Mouse (Mus musculus) adrenal gland, postnatal 4 days (tissue): Measurements from ENCODE around the gene Cyp39a1. TPM values are rescaled to one million over a fixed set of nuclear protein-coding genes. Genes with fewer than 3 reads are reported as not detected.
A peak's percentile ranks its signal among the peaks of the same experiment; 100 is the strongest.

Experiments
- DNase-seq, 2 experiments: peaks; one replicate each; pipeline ENCODE4 v3.0.0; 2021 to 2022; ENCODE audit warnings: low spot score in 2 of 2, mixed read lengths in 2 of 2
- total RNA-seq, 2 experiments: library from RNA; stranded (reverse); gene quantifications; 2 replicates each; pipeline ENCODE4 v1.2.3; 2021

The Cyp39a1 gene
- total RNA-seq, 2 experiments from 2014 or later, result 8.6 to 10.0 TPM

DNA sequence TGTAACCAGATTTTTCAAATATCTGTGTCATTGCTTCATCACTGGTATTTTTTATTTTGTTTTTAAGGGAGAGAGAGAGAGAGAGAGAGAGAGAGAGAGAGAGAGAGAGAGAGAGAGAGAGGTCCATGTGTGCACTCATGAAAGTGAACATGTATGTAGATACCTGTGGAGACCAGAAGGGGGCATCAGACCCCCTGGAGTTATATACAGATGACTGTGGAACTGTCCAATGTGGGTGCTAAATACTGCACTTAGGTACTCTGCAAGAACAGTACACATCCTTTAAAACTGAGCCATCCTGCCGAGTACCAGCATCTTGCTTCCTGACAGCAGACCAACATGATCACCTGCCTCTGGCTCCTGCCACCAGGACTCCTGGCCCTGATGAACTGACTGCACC lies 9.0 kb downstream of the Cyp39a1 start:
- no peak for DNase-seq

DNA sequence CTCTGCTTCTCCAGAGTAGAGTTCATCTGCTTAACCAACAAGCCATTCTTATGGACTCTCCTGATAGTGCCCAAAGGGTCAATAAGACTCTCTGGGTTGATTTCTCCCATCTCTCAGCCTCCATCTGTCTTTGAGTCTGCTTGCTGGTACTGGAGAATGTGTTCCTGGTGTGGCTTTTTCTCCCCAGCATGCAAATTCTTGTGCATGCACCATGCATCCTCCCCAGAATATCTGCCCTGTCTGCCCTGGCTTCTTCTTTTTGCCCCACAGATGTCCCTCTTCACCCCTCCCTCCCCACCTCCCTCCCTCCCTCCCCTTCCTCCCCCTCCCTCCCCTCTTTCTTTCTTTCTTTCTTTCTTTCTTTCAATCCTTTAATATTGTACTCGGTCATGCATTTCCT lies 10.1 kb downstream of the Cyp39a1 start:
- no peak for DNase-seq

DNA sequence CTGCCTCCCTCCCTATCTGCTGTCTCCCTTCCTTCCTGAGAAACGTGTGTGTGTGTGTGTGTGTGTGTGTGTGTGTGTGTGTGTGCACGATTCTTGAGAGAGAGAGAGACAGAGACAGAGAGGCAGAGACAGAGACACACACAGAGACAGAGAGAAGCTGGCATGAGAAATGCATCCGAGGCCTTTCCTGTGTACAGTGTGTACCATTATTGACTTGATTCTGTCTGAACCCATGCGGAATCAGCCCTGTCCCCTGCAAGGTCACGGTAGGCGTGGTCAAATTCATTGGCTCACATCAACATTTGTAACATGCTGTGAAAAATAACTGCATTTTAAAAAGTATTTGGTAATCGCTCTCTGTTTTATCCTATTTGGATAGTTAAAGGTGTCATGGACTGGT lies 16.9 kb downstream of the Cyp39a1 start:
- no peak for DNase-seq

DNA sequence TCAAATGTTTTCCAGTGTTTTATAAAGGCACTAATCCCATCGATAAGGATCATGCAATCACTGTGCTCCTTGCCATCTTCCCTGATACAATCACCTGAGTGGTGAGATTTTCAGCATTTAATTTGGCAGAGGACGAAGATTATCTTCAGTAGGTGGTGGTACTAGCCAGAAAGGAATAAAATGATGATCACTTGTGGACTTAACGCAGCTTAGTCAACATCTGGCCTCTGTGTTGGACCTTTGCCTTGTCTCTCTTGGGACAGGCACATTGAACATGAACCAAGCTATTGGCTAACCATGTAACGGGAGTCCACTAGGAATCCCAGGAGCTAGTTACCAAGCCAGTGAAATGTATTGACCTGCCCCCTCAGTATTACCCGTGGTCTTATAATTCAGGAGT lies 17.4 kb downstream of the Cyp39a1 start:
- DNase-seq, result no peak

DNA sequence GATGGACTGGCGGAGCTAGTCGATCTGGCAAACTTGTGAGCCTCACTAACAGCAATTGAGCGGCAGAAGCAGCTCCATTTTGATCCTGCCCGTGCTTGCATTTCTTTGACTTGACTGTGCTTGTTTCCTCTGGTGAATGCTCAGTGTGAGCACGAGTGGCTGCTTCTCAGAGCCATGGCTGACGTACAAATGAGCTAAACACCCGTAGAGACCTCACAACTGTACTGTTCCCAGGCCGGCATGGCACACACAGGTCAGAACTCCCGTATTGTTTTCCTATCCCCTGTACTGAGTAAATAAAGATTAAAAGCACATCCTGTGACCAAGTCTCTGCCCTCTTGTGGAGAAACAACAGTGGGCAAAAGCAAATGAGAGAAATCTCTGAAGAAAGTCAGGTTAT lies 22.4 kb downstream of the Cyp39a1 start:
- no peak for DNase-seq

DNA sequence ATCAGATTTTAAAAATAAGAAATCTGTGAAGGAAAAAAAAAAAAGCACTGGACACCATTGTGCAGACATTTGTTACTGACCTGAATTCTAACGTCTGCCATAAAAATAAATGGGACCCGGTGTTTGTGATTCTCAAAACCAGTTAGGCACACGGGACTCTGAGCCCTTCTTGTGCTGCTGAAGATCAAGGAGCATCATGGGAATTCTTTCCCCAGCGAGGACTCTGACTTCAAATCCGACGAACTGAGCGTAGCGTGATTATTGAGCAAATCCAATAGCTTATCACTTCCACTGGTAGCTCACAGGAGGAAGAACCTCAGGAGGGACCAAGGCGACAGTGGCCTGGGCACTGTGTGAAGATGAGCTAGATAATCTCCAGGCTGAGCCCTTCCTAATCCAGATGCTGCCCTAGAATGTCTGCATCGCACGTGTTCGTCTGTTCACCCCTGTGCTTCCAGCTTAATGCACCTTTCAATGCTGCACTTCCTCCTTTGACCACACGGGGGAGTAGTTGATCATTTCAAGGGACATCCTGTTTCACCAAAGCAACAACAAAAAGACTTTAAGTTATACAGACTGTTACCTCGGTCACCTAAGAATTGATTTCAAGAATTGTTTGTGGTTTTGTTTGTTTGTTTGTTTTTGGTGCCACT lies 31.9 kb downstream of the Cyp39a1 start:
- DNase-seq, result peak; percentile 23 to 54

DNA sequence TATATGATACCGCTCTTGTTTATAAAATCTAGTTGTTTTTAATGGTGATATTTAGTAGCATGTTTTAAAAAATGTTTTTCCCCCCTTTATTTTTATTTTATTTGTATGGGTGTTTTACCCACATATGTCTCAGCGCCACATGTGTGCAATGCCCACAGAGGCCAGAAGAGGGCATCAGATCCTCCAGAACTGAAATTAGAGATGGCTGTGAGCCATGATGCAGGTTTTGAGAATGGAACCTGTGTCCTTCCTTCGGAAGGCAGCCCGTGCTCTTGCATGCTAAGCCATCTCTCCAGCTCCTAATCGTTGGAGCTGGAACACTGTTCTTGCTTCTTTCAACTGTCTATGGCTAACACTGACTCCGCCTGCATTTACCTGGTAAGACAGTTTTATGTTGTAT lies 33.8 kb downstream of the Cyp39a1 start:
- DNase-seq, result peak in 1 of 2 experiments; percentile 26

DNA sequence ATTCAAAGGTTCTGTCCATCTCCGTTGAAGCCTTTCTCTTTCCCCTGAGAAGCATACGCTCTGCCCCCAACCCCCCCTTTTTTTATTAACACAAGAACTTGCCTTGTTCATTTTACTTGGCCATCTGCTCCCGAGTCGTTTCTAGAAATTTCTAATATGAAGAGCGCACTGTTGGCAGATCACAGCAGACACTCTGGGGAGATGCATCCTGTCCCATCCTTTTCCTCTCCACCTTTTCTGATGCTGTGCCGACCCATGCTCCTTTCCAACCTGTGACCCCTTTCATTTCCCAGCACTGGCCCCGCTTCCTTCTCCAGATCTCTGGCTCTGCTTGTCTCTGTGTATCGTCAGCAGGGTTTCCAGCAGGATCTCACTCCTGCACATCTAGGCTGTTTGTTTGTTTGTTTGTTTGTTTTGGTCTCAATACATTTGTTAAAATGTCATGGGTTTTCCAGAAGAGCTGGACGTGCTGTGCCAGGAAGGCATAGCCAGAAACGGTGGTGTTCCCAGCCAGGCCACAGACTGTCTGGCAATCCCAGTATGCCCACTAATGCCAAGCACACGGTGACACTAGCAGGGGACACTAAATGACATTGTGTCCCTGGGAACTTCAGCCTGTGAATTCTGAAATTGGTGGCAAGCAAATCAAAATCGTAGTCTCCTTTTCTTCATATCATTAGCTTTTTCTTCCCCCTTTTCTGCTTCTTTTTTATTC lies 37.1 kb downstream of the Cyp39a1 start:
- no peak for DNase-seq

DNA sequence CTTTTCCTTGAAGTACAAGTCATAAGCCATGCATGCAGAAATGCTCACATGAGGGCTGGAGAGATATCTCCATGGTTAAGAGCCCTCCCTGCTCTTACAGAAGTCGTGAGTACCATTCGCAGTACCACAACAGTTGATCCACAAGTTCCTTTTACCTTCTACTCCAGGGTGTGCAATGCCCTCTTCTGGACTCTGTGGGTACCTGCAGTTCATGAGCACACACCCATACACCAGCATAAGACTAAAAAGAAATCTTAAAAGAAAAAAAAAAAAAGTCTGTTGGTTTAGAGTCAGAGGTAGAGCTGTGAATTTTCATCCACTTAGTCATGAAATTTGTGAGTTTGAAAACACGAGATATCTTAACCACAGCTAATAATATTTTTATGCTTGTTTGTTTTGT lies 39.5 kb downstream of the Cyp39a1 start:
- DNase-seq, result no peak

DNA sequence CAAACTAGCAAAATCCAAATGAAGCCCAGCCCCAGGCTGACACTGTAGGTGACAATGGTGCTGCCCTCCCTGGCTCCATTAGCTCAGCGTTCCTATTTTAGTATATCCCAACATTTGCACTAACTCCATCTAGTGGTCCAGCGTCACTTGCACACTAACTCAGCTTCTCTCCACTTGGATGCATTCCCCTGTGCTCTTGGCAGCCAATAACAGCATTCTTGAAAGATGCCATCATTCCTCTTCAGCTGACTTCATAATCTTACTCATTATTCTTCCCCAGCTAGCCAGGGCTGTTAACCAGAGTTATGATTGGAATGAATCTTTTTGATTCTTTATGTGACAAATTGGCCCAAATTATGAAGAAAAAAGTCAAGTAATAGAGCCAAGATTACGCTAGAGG lies 40.0 kb downstream of the Cyp39a1 start:
- DNase-seq, result no peak

DNA sequence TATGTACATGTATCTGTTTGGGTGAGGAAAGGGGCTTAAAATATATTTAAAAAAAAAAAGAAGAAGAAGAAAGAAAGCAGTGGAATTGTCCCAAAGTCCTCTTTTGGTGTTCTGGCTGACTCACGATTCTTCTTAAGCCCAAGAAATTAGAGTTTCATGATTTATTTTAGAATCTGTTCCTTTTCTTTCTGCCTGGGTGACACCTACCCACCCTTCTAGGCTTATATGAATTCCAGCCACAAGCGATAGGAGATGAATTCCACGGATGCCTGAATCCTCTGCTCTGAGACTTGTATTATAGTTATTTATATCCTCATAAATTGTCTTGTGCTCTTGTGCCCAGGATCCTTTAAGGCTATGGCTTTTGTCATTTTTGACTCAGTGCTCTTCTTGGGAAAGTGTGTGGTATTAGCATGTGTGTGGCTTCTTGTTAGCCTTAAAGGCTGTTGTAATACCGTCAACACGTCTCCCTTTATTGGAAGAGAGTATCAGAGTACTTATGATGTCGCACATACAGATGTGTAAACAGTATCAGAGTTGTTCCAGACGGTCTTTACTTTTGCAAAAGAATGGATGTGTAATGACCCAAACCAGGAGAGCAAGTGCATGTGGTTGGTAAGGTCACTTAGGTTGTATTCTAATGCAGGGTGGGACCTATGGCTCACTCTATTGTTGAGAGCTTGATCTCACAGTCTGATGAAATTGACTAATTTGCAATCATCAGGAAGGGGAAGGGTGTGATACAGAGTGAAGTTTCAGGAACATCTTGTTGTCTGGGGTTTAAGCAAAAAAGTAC lies 44.5 kb downstream of the Cyp39a1 start:
- DNase-seq, result no peak

DNA sequence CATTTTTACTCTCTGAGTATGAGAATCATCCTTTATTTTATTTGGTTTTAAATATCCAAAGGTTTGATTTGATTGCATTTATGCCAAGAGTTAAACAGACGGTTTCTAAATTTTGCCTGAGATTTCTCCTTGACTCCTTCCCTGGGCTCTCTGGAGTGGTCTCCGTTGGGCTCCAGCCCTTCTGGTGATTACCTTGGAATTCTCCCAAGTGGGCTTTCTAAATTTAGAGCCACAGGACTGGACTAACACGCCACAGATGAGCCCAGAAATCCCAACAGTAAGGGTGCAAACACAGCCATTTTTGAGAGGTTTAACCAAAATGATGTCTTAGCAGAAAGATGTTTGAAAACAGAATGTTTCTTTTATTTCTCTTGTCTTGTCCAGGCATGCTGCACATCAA lies 47.0 kb downstream of the Cyp39a1 start:
- no peak for DNase-seq

DNA sequence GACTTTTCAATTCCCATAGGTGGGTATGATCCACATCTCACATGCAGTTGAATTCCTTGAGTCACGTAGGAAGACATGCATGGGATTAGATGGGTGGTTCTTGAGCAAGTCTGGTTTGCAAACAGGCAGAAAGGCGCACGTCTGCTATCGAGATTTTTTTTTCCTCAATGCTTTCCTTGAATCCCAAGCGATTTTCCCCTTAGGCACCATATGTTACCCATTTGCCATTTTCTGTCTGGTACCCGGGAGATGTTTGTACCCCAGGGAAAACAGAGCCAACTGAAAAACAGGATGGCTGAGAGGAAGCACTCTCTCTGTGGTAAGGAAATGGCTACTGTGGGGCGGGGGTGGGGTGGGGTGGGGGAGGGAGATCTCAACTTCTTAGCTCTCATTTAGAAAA lies 49.4 kb downstream of the Cyp39a1 start:
- DNase-seq, result no peak

DNA sequence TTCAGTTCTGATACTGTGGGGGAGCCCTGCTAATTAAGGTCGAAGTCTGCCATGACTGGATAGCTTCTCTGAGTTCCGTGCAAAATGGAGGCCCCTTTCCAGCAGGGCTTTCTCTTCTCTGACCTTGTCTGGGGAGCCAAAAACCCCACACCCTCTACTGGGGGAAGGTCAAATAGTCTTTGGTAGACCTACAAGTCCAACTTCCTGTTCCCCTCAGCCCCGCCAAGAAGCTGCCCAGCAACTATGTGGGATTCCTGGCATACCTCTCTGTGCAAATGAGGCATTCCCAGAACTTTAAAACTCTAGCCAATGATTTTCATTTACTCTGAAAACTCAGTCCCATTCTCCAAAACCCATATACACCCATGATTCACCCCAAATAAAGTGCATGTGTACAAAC lies 52.2 kb downstream of the Cyp39a1 start:
- DNase-seq, result no peak

DNA sequence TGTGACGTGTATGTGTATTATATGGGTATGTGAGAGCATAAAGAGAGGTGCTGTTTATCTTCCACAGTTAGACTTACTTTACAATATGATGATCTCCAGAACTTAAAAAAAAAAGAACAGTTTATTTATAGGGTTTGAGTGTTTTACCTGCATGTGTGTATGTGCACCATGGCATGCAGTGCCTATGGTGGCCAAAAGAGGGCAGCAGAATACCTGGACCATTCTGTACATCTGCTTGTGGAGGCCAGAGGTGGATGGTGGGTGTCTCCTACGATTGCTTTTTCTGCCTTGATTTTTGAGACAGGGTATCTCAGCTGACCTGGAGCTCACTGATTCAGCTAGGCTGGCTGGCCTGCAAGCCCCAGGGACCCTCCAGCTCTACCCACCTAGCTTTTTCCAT lies 57.3 kb downstream of the Cyp39a1 start:
- DNase-seq, result no peak

DNA sequence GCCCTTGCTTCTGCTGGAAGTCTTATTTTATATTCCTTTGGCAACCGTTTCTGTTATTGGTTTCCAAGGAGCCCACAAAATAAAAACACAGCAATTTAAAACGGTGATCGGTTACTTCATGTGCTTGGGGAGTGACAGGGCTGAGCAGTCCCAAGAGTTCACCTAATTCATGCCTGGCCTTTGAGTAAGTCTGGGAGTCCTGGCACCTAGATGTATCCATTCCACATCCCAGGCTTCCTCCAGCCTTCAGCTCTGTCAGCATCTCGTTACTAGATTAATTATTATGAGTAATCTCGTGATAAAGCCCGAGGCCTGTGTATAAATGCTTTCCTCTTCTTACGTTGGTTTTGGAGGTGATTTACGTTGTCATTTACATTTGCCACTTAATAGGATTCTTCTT lies 64.1 kb downstream of the Cyp39a1 start:
- no peak for DNase-seq

DNA sequence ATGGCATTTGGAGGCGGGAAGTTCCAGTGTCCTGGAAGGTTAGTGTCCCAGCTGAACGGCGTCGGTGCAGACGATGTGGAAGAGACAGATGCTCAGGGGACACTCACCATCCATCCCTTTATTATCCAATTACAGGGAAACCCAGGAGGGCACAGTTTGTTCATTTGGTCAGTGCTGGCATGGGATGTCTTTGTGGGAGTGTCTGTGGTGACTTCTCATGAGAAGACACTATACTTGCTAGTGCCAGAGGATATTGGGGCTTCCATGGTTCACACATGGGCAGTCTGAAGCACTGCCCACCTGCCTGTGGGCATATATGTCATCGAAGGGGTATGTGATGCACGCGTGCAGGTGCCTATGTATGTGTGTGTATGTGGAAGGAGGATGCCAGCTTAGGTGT lies 64.8 kb downstream of the Cyp39a1 start:
- DNase-seq, result no peak

DNA sequence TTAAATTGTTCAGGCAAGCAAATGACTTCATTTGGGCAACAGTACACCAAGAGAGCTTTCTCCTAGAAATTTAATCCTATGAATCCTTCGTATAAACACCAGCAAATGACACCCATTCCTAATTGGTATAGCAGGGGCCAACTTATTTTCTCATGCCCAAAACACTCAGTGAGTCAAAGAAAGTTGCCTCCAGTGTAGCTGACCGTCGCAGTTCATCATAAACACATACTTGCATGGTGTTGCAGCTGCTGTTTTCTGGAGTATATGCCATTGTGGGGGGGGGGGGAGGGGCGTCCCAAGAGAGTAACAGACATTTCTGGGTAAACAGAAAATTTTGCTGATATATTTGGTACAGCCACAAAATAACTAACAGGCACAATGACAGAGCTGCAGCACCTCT lies 67.0 kb downstream of the Cyp39a1 start:
- no peak for DNase-seq

DNA sequence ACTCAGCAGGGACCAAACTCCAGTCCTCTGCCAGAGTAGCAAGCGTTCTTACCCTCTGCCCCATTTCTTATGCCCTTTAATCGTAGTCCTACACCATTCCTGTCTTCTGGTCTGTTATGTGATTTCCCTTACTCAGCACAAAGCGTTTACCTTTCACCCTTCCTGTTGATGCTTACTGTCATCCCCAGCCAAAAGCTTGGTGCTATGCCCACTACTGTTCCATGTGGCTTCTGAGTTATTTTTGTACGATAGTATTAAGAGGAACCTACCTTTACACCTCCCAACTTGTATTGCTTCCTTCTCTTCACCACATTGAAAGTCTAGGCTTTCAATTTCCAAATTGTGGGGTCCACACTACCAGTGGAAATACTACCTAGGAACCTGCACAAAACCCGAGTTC lies 76.7 kb downstream of the Cyp39a1 start:
- DNase-seq, result no peak

DNA sequence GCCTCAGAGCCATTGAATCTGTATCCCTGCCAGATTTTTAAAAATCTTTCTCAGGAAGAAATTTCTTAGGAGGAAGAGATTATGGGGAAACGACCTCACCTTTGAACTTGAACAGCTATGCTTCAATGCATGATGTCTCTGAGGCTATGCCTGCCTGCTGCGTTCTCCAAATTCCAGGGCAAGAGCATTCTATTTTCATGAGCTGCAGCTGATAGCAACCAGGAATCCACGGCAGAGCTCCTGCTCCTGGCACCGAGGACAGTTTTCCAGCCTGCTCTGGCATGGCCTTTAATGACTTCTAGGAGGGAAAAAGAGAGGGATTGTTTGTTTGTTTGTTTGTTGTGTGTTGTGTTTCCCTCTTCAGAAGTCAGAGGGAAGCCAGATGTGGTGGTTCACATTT lies 77.2 kb downstream of the Cyp39a1 start:
- no peak for DNase-seq

DNA sequence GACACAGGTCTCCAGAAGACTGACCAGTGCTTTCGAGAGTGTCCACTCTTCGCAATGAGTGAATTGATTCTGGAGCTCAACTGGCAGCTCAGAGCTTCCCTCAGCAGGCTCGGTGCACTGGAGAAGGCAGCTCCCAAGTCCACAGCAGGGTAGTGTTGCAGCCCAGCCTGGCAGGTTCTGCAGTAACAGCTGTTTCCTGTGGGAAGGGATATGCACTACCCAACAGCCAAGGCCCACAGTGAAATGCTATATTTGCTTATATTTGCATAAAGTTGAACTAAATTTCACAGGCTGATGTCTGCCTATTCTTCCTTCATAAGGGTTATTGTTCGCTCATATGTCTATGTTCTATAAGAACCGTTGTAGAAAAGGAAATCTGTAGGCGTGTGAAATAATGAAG lies 83.9 kb downstream of the Cyp39a1 start:
- no peak for DNase-seq

DNA sequence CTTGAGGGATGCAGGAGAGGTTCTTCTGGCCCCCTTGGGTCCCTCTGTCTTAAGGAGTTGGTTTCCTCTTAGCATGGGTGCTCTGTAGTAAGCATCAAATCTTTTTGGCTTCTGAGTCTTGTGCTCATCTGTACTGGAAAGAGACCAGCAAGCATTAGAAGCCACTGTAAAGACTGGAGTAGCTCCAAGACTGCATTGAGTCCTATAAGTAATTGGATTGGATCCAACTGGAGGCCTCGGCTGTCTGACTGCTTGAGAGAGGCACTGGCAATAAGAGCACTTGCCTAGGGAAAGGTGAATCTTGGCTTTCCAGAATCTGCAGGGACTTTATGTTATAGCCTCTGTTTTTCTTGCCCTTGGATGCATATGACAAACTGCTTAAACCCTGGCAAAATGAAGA lies 85.6 kb downstream of the Cyp39a1 start:
- no peak for DNase-seq
